Mouse (Mus musculus) heart, postnatal 0 days (tissue): Measurements from ENCODE around the gene Rcan1.

Source experiments
- CTCF ChIP-seq: IDR thresholded peaks from 2 replicates; pipeline ENCODE4 v1.5.1; 2016; ENCODE audit warnings: antibody characterized with exemption, control low read depth, low read depth
- EP300 ChIP-seq: IDR thresholded peaks from 2 replicates; pipeline ENCODE4 v1.6.1; 2016; ENCODE audit warnings: antibody characterized with exemption, low read depth

DNA sequence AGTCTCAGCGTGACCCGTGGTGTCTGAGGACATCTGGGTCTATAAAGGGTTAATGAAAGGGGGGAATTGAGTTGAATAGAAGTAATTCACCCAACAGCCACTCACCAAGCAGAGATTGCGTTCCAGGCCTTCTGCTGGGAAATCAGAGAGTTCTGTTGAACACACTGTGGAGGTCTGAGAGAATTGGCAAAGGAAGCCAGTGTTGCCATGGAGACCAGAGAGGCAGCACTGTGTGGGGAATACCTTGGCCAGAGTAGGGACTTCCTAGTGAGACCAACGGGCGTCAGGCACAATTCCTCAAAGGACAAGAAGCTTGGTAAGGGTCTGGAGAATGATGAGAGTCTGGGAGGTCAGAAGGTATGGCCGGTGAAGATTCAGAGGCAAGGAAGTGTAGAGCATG is 88.2 kb downstream of the Rcan1 start:
- TF ChIP-seq CTCF (no peak), EP300 (no peak)
